Mouse (Mus musculus) frontal cortex, postnatal 10 days (tissue): Measurements from ENCODE around the gene Gm3159.
A peak's percentile ranks its signal among the peaks of the same experiment; 100 is the strongest.
"Not testable (repeated sequence)": the region's sequence is repeated elsewhere in the genome, so short reads cannot be mapped to it uniquely, and the experiment has no call there.

Experiments used
- DNase-seq, 2 experiments: peaks; one replicate each; pipeline ENCODE4 v3.0.0; 2022; ENCODE audit warnings: low spot score in 2 of 2, mixed read lengths in 1 of 2

Gene Gm3159

GRCm38 (mm10) chr14:4397226-4397625 lies at the start of gene Gm3159:
TSS of gene Gm3159 (plus strand) at chr14:4397526.
- not testable (repeated sequence) for DNase-seq

GRCm38 (mm10) chr14:4368991-4369390 lies 28.3 kb upstream of the Gm3159 start:
- not testable (repeated sequence) for DNase-seq

- DNase-seq: not testable (repeated sequence)
Measured at GRCm38 (mm10) chr14:4369691-4370090, 27.6 kb upstream of the Gm3159 start.

- not testable (repeated sequence) for DNase-seq
Measured at GRCm38 (mm10) chr14:4377871-4378270, 19.5 kb upstream of the Gm3159 start.

GRCm38 (mm10) chr14:4385606-4386005 lies 11.7 kb upstream of the Gm3159 start:
- DNase-seq: not testable (repeated sequence)

GRCm38 (mm10) chr14:4392841-4393530 lies 4.3 kb upstream of the Gm3159 start:
- DNase-seq: not testable (repeated sequence)

- not testable (repeated sequence) for DNase-seq
Measured at GRCm38 (mm10) chr14:4398624-4399023, 1.3 kb downstream of the Gm3159 start.

- not testable (repeated sequence) for DNase-seq
Measured at GRCm38 (mm10) chr14:4400115-4400789, 2.9 kb downstream of the Gm3159 start.

- DNase-seq: not testable (repeated sequence)
Measured at GRCm38 (mm10) chr14:4401245-4401644, 3.9 kb downstream of the Gm3159 start.

- DNase-seq: not testable (repeated sequence)
Measured at GRCm38 (mm10) chr14:4403840-4404239, 6.5 kb downstream of the Gm3159 start.

- not testable (repeated sequence) for DNase-seq
Measured at GRCm38 (mm10) chr14:4409939-4410338, 12.6 kb downstream of the Gm3159 start.

GRCm38 (mm10) chr14:4414965-4415835 lies 17.9 kb downstream of the Gm3159 start, which contains the start of gene Gm3164:
TSS of gene Gm3164 (plus strand) at chr14:4415448.
- DNase-seq: peak in 1 of 2 experiments; percentile 60

GRCm38 (mm10) chr14:4430692-4431091 lies 33.4 kb downstream of the Gm3159 start, which contains the start of gene Gm3173:
TSS of gene Gm3173 (plus strand) at chr14:4430992.
- DNase-seq: not testable (repeated sequence)
